Mouse (Mus musculus) midbrain, embryonic 11.5 days (tissue): ENCODE data around the gene Gorasp1. TPM values are rescaled to one million over a fixed set of nuclear protein-coding genes. Genes with fewer than 3 reads are reported as not detected.

ENCODE experiments used
- ATAC-seq: fragments of 200-750 bp; cut with Nextera tagmentation; 2 replicates; pipeline ENCODE4 v1.8.0; 2017; ENCODE audit warnings: moderate TSS enrichment, moderate library complexity; ENCODE audit not compliant: low FRiP score
- DNase-seq: peaks from one replicate; pipeline ENCODE4 v3.0.0; 2015; ENCODE audit warnings: low spot score; ENCODE audit errors: missing footprints
- H3K27ac ChIP-seq: fragments of 300-500 bp; sonication (generic); 2 replicates; pipeline ENCODE4 v1.5.1; 2014; ENCODE audit warnings: low read depth, low read length
- H3K27me3 ChIP-seq: fragments of 300-500 bp; sonication (generic); 2 replicates; pipeline ENCODE4 v1.6.1; 2014; ENCODE audit warnings: mild to moderate bottlenecking, low read length, moderate library complexity, mixed read lengths; ENCODE audit not compliant: control insufficient read depth, insufficient read depth
- H3K36me3 ChIP-seq: fragments of 300-500 bp; sonication (generic); 2 replicates; pipeline ENCODE4 v1.6.1; 2014; ENCODE audit warnings: mild to moderate bottlenecking, low read length, moderate library complexity, mixed read lengths; ENCODE audit not compliant: control insufficient read depth, insufficient read depth
- H3K4me1 ChIP-seq: fragments of 300-500 bp; sonication (generic); 2 replicates; pipeline ENCODE4 v1.6.1; 2014; ENCODE audit warnings: low read length; ENCODE audit not compliant: control insufficient read depth, insufficient read depth
- H3K4me2 ChIP-seq: fragments of 300-500 bp; sonication (generic); 2 replicates; pipeline ENCODE4 v1.6.1; 2014; ENCODE audit warnings: mild to moderate bottlenecking, moderate library complexity
- H3K4me3 ChIP-seq: fragments of 300-500 bp; sonication (generic); 2 replicates; pipeline ENCODE4 v1.5.1; 2014; ENCODE audit warnings: low read depth, low read length
- H3K9ac ChIP-seq: fragments of 300-500 bp; sonication (generic); 2 replicates; pipeline ENCODE4 v1.6.1; 2014; ENCODE audit warnings: low read length
- H3K9me3 ChIP-seq: fragments of 300-500 bp; sonication (generic); 2 replicates; pipeline ENCODE4 v1.6.1; 2016; ENCODE audit warnings: low read length; ENCODE audit not compliant: control insufficient read depth
- WGBS: fragments of 180-500 bp; shearing (Covaris S2); extraction: QIAGEN DNeasy Blood & Tissue Kit; methylation state at CpG from one replicate; pipeline ENCODE4 v1.1.7; 2014; 5-methylcytosine and 5-hydroxymethylcytosine counted together
- polyA plus RNA-seq: library from polyadenylated mRNA; unstranded; fragments of >200 nt; fragmentation: Nextera tagmentation; extraction: Ambion mirVana; gene quantifications from 2 replicates; pipeline ENCODE4 v1.2.1, GENCODE M21; 2014

Gene Gorasp1
- polyA plus RNA-seq, 1 experiment from 2014 or later, result 18.4 TPM

DNA sequence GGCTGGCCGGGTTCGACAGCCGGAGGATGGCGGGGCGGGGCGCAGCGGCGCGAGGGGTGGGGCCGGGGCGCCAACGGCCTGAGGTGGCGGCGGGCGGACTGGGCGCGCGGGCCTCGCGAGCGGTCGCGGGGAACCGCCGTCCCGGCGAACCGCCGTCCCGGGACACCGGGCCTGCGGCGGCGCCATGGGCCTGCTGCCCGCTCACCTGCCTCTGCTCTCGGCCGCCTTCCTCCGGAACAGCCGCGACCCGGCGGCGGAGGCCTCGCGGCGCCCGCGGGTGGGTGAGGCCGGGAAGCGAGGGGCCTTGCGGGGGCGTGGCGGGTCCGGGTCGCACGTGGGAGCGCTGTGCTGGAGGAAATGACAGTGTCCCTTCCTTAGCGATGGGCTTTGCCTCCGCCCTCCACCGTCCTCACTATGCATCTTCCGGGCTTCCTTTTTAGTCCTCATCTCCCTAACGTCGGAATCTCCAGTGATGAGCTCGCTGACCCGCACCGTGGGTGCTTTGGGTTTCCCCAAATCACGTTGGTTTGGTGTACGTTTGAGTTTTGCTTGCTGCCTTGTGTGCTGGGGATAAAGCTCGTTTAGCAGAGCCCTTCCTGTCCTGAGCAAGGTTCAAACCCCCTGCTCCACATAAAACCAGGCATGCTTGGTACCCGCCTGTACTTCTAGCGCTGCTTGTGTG lies 42.2 kb downstream of the Gorasp1 start:
- H3K9me3 ChIP-seq, result no peaks in the 10 kb centered on the region
- DNase-seq, result peak; percentile 87
- H3K27ac ChIP-seq, result no peak overlapping the region
- H3K9ac ChIP-seq, result peak overlapping the region; percentile 86
- peaks cover 7% of the 10 kb centered on the region for H3K4me1 ChIP-seq
- 1% methylated on average over 57 of the region's 71 CpGs for WGBS
- H3K36me3 ChIP-seq, result no peaks in the 10 kb centered on the region
- peaks cover 2% of the 10 kb centered on the region for H3K27me3 ChIP-seq
- H3K4me3 ChIP-seq, result peak overlapping the region; percentile 98
- peak overlapping the region; percentile 62 for H3K4me2 ChIP-seq
- ATAC-seq, result peak; percentile 85

DNA sequence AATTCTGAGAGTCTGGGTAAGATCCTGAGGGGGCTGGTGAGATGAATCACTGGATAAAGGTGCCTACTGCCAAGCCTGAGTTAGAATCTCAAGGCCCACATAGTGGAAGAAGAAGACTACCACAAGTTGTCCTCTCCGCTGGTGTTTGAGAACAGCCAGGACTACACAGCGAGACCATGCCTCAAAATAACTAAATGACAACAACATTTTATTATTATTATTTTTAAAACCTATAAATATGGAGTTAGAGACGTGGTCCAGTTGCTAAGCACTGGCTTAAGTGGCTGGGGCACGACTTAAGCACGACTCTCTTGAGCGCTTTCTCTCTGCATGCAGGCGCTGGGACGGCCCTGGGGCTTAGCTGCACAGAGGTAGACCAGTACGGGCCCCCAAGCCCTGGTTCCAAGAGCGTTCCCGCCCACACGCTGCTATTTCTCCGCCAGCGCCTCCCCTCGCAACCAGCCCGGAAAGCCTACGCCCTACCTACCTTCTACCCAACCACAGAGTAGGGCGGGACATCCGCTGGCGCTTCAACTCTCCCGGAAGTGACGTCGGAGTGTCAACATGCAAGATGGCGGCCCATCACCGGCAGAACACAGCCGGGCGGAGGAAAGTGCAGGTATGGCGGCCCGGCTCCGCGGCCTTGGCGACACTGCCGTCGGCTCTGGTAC lies 42.9 kb downstream of the Gorasp1 start, which contains the start of gene Wdr48:
Gene Wdr48 (plus strand): TSS at position 540 of the 671 bp plus-strand sequence.
- ATAC-seq, result peak; percentile 99
- WGBS, result 5% methylated on average over 34 of the region's 34 CpGs
- Histone ChIP-seq H3K36me3 (no peaks in the 10 kb centered on the region), H3K27me3 (peaks cover 2% of the 10 kb centered on the region), H3K4me1 (peaks cover 10% of the 10 kb centered on the region), H3K27ac (peak within 1 kb of the TSS; percentile 54; the same call in 1 of the 2 replicates), H3K9me3 (no peaks in the 10 kb centered on the region), H3K4me2 (peak within 1 kb of the TSS; percentile 62), H3K9ac (peak within 1 kb of the TSS; percentile 86), H3K4me3 (peak within 1 kb of the TSS; percentile 98)
- DNase-seq, result peak; percentile 98

DNA sequence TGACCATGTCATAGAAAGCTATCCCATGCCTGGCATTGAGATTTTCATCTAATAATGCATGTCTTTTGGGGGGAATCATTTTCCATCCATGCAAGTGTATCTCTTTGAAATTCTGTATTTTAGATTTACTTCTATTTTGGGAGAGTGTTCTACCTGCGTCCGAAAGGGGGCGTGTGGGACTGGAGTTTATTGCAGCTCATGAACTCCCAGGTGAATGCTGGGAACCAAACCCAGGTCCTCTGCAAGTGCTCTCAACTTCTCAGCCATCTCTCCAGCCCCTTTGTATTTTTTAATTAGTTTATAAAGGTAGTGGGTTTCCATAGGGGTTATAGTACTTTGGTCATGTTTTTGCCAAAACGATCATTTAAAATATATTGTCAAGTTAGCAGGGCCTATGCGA lies 43.5 kb downstream of the Gorasp1 start:
- Histone ChIP-seq H3K4me1 (peaks cover 16% of the 10 kb centered on the region), H3K4me2 (no peak overlapping the region; the same call in 1 of the 2 replicates), H3K36me3 (no peaks in the 10 kb centered on the region), H3K9ac (no peak overlapping the region; the same call in 1 of the 2 replicates), H3K9me3 (no peaks in the 10 kb centered on the region), H3K27ac (no peak overlapping the region), H3K27me3 (peaks cover 2% of the 10 kb centered on the region), H3K4me3 (no peak overlapping the region)
- WGBS, result 86% methylated on average over 5 of the region's 5 CpGs
- ATAC-seq, result no peak
- no peak for DNase-seq

DNA sequence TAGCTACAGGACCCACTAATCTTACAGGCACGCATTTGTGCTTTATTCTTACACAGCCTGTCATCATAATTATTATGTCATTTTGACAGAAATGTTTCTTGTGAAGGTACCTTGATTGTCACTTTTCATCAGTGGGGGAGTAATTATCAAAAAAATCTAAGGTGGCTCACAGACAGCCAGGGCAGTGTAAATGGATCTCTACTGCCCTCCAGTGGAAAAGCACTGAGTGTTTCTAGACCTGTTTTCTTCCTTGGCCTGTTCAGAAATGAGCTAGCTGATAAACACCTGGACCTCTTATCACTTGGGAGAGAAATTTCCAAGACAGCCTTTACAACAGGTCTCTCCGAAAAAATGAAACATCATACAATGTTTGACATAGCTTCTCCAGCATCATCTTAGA lies 46.7 kb downstream of the Gorasp1 start:
- no peak for ATAC-seq
- H3K9ac ChIP-seq, result no peak overlapping the region
- H3K9me3 ChIP-seq, result no peaks in the 10 kb centered on the region
- no peak overlapping the region for H3K4me2 ChIP-seq
- H3K4me3 ChIP-seq, result no peak overlapping the region
- WGBS, result 43% methylated on average over 2 of the region's 2 CpGs
- H3K27me3 ChIP-seq, result peaks cover 2% of the 10 kb centered on the region
- H3K4me1 ChIP-seq, result peaks cover 18% of the 10 kb centered on the region
- no peaks in the 10 kb centered on the region for H3K36me3 ChIP-seq
- H3K27ac ChIP-seq, result no peak overlapping the region
- DNase-seq, result peak; percentile 89

DNA sequence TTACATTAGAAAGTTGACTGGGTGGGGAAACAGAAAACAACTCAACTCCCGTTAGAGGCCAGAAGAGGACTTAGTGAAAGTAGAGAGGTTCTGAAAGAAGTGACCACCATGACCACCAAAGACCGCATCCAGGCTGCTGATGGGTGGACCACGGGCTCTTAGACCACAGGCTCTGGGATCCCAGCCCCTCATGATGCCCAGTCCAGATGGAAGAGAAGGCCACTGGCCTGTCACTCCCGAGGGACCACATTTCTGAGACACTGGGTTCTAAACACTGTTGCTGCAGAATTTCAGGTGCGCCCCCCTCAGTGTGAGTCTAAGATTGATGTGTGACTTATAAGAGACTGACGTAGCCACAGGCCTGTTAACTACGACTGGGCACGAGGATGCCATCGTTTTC lies 47.9 kb downstream of the Gorasp1 start:
- ATAC-seq (no peak), DNase-seq (no peak)
- Histone ChIP-seq H3K4me3 (no peak overlapping the region), H3K4me1 (peaks cover 14% of the 10 kb centered on the region), H3K4me2 (no peak overlapping the region), H3K9ac (no peak overlapping the region), H3K9me3 (no peaks in the 10 kb centered on the region), H3K27me3 (peaks cover 2% of the 10 kb centered on the region), H3K27ac (no peak overlapping the region; the same call in 1 of the 2 replicates), H3K36me3 (no peaks in the 10 kb centered on the region)
- WGBS, result 67% methylated on average over 9 of the region's 9 CpGs

DNA sequence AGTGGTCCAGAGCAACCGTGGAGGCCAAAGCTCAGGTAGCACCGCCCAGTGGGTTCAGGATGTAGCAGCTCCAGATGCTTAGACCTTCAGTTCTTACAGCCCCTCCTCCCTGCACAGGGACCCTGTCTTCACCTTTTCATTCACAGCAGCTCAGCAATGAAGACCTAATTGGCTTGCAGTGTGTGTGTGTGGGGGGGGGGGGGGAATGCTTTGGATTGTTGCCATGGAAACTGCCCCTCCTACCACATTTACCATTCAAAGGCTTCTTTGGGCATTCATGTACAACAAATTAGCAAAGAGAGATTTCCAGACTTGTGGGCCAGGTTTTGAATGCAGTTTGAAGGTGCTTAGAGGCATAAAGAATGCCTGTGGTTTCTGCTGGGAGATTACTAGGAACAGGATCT lies 48.5 kb downstream of the Gorasp1 start:
- WGBS, result 8% methylated on average over 2 of the region's 2 CpGs
- H3K4me2 ChIP-seq, result peak overlapping the region; percentile 9; the same call in 1 of the 2 replicates

DNA sequence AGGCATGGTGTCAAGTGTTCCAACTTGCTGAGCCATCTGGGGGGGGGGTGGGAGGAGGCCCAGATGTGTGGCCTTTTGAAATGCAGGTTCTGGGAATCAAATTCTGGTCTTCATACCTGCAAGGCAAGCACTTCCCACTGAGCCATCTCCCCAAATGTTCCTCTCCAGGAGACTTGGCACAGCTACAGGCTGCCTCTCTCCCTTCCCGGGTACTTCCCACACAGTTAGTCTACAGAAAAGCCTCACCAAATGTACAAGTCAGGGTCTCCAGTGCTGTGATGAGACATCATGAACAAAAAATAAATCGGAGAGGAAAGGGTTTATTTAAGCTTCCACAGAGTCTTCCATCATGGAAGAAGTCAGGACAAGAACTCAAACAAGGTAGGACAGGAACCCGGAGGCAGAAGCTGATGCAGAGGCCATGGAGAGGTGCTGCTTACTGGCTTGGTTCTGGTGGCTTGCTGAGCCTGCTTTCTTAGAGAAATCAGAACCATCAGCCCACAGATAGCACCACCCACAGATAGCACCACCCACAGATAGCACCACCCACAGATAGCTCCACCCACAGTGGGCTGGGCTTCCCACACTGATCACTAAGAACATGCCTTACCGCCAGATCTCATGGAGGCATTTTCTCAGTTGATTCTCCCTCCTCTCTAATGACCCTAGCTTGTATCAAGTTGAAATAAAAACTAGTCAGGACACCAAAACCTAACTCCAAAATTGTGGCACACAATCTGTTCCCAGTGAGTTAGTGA lies 50.0 kb downstream of the Gorasp1 start:
- no peak overlapping the region for H3K4me3 ChIP-seq
- H3K4me2 ChIP-seq, result no peak overlapping the region
- WGBS, result 82% methylated on average over 4 of the region's 4 CpGs
- ATAC-seq (no peak), DNase-seq (no peak)
- H3K27me3 ChIP-seq, result no peaks in the 10 kb centered on the region; the same call in 1 of the 2 replicates
- H3K9ac ChIP-seq, result no peak overlapping the region
- H3K36me3 ChIP-seq, result no peaks in the 10 kb centered on the region
- no peaks in the 10 kb centered on the region for H3K9me3 ChIP-seq
- H3K4me1 ChIP-seq, result peaks cover 14% of the 10 kb centered on the region
- no peak overlapping the region for H3K27ac ChIP-seq

More for the DNA sequence above, 48.5 kb downstream of the Gorasp1 start:
- H3K4me1 ChIP-seq, result peaks cover 14% of the 10 kb centered on the region
- no peaks in the 10 kb centered on the region for H3K36me3 ChIP-seq
- H3K27ac ChIP-seq, result no peak overlapping the region
- DNase-seq (peak; percentile 88), ATAC-seq (peak; percentile 83)
- no peak overlapping the region for H3K4me3 ChIP-seq
- H3K9ac ChIP-seq, result no peak overlapping the region
- H3K9me3 ChIP-seq, result no peaks in the 10 kb centered on the region
- peaks cover 2% of the 10 kb centered on the region for H3K27me3 ChIP-seq
